Mouse (Mus musculus) liver, embryonic 14.5 days (tissue): ENCODE measurements around the gene Ccdc113.

Source experiments
- CTCF ChIP-seq: IDR thresholded peaks from 2 replicates; pipeline ENCODE4 v1.5.1; 2016; ENCODE audit warnings: antibody characterized with exemption, low read depth, control low read depth
- EP300 ChIP-seq: IDR thresholded peaks from 2 replicates; pipeline ENCODE4 v1.6.1; 2016; ENCODE audit warnings: antibody characterized with exemption, low read depth

DNA sequence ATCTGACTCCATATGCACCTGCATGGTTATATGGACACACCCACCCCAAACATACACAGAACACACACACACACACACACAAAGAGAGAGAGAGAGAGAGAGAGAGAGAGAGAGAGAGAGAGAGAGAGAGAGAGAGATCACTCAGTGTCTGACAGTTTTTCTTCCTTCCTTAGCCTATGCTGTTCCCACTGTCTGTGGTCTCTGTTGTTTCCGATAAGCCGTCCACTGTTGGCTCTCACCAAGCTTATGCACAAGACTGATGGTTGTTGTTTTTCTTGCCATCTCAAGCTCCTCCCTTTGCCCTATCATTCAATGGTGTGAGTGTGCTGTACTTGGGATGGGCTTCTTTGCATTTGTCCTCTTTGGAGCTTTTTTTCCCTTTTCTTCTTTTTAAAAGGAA is 22.1 kb downstream of the Ccdc113 start:
- TF ChIP-seq CTCF = no peak
- TF ChIP-seq EP300 = peak; percentile 40; the same call in 1 of the 2 replicates
